Mouse (Mus musculus): ENCODE results near the gene Atxn7l1. TPM values are rescaled to one million over a fixed set of nuclear protein-coding genes. Genes with fewer than 3 reads are reported as not detected.
A peak's percentile ranks its signal among the peaks of the same experiment; 100 is the strongest.

Gene Atxn7l1
- polyA plus RNA-seq, 1 experiment from 2014 or later, result 11.8 TPM

- Histone ChIP-seq H3K27me3 (no peaks in the 10 kb centered on the region), H3K4me1 (peaks cover 25% of the 10 kb centered on the region), H3K27ac (no peak overlapping the region), H3K4me2 (no peak overlapping the region), H3K9ac (no peak overlapping the region), H3K9me3 (no peaks in the 10 kb centered on the region), H3K36me3 (no peaks in the 10 kb centered on the region), H3K4me3 (no peak overlapping the region)
- 89% methylated on average over 7 of the region's 7 CpGs for WGBS
- ATAC-seq (ENCODE audit: borderline replicate concordance, extremely low read depth, low FRiP score, low TSS enrichment), result no peak
These were observed 42.6 kb downstream of the Atxn7l1 start for GRCm38 (mm10) chr12:33190133-33190532.

- Histone ChIP-seq H3K4me1 (peaks cover 25% of the 10 kb centered on the region), H3K9ac (no peak overlapping the region), H3K27me3 (no peaks in the 10 kb centered on the region), H3K9me3 (no peaks in the 10 kb centered on the region), H3K36me3 (no peaks in the 10 kb centered on the region), H3K4me2 (no peak overlapping the region), H3K4me3 (no peak overlapping the region), H3K27ac (no peak overlapping the region)
- 77% methylated on average over 6 of the region's 6 CpGs for WGBS
- no peak for ATAC-seq (ENCODE audit: borderline replicate concordance, extremely low read depth, low FRiP score, low TSS enrichment)
These were observed 43.1 kb downstream of the Atxn7l1 start for GRCm38 (mm10) chr12:33190633-33191032.

GRCm38 (mm10) chr12:33193408-33193901 lies 46.0 kb downstream of the Atxn7l1 start:
- H3K9me3 ChIP-seq, result no peaks in the 10 kb centered on the region
- H3K4me3 ChIP-seq, result no peak overlapping the region
- no peaks in the 10 kb centered on the region for H3K36me3 ChIP-seq
- ATAC-seq (ENCODE audit: borderline replicate concordance, extremely low read depth, low FRiP score, low TSS enrichment), result peak; percentile 83
- peaks cover 24% of the 10 kb centered on the region for H3K4me1 ChIP-seq
- 34% methylated on average over 11 of the region's 11 CpGs for WGBS
- no peak overlapping the region for H3K4me2 ChIP-seq
- peak overlapping the region; percentile 41 for H3K27ac ChIP-seq
- no peak overlapping the region for H3K9ac ChIP-seq
- H3K27me3 ChIP-seq, result no peaks in the 10 kb centered on the region

GRCm38 (mm10) chr12:33195175-33195574 lies 47.7 kb downstream of the Atxn7l1 start:
- H3K9ac ChIP-seq, result no peak overlapping the region
- H3K36me3 ChIP-seq, result no peaks in the 10 kb centered on the region
- H3K9me3 ChIP-seq, result no peaks in the 10 kb centered on the region
- H3K27ac ChIP-seq, result no peak overlapping the region
- H3K27me3 ChIP-seq, result no peaks in the 10 kb centered on the region
- no peak overlapping the region for H3K4me2 ChIP-seq
- H3K4me1 ChIP-seq, result peaks cover 24% of the 10 kb centered on the region
- ATAC-seq (ENCODE audit: borderline replicate concordance, extremely low read depth, low FRiP score, low TSS enrichment), result no peak
- WGBS, result 40% methylated on average over 8 of the region's 8 CpGs
- H3K4me3 ChIP-seq, result no peak overlapping the region

- 69% methylated on average over 6 of the region's 6 CpGs for WGBS
These were observed 49.8 kb downstream of the Atxn7l1 start for GRCm38 (mm10) chr12:33197287-33197686.

GRCm38 (mm10) chr12:33197746-33198145 lies 50.3 kb downstream of the Atxn7l1 start:
- H3K9me3 ChIP-seq, result no peaks in the 10 kb centered on the region
- H3K27ac ChIP-seq, result no peak overlapping the region
- no peak overlapping the region for H3K4me2 ChIP-seq
- peaks cover 29% of the 10 kb centered on the region for H3K4me1 ChIP-seq
- H3K9ac ChIP-seq, result no peak overlapping the region
- H3K36me3 ChIP-seq, result no peaks in the 10 kb centered on the region
- 77% methylated on average over 6 of the region's 6 CpGs for WGBS
- no peaks in the 10 kb centered on the region for H3K27me3 ChIP-seq
- ATAC-seq (ENCODE audit: borderline replicate concordance, extremely low read depth, low FRiP score, low TSS enrichment), result no peak
- H3K4me3 ChIP-seq, result no peak overlapping the region

More at GRCm38 (mm10) chr12:33197287-33197686, 49.8 kb downstream of the Atxn7l1 start:
- no peaks in the 10 kb centered on the region for H3K27me3 ChIP-seq
- H3K4me1 ChIP-seq, result peaks cover 24% of the 10 kb centered on the region
- H3K4me2 ChIP-seq, result no peak overlapping the region
- ATAC-seq (ENCODE audit: borderline replicate concordance, extremely low read depth, low FRiP score, low TSS enrichment), result no peak
- H3K36me3 ChIP-seq, result no peaks in the 10 kb centered on the region
- H3K4me3 ChIP-seq, result no peak overlapping the region
- H3K9ac ChIP-seq, result no peak overlapping the region
- no peak overlapping the region for H3K27ac ChIP-seq
- H3K9me3 ChIP-seq, result no peaks in the 10 kb centered on the region

DNA sequence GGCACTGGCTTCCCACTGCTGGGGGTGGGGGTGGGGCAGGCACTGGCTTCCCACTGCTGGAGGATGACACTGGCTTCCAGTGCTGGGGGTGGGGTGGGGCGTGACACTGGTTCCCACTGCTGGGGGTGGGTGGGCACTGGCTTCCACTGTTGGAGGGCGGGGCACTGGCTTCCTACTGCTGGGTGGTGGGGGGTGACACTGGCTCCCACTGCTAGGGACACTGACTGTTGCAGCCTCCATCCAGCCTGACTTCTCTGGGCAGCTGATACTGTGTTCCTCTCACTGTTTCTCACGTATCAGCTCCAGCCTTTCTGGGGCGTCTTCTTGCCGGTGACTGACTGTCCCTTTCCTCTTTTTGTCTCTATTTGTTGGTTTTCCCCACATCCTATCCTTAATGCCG lies 53.6 kb downstream of the Atxn7l1 start:
- peaks cover 8% of the 10 kb centered on the region; the same call in 1 of the 2 replicates for H3K4me1 ChIP-seq
- ATAC-seq (ENCODE audit: borderline replicate concordance, extremely low read depth, low FRiP score, low TSS enrichment), result no peak
- H3K9ac ChIP-seq, result no peak overlapping the region
- H3K27me3 ChIP-seq, result no peaks in the 10 kb centered on the region
- H3K27ac ChIP-seq, result no peak overlapping the region
- H3K36me3 ChIP-seq, result no peaks in the 10 kb centered on the region
- 87% methylated on average over 6 of the region's 6 CpGs for WGBS
- H3K4me2 ChIP-seq, result no peak overlapping the region
- no peaks in the 10 kb centered on the region for H3K9me3 ChIP-seq
- H3K4me3 ChIP-seq, result no peak overlapping the region

- 63% methylated on average over 7 of the region's 7 CpGs for WGBS
- Histone ChIP-seq H3K4me2 (no peak overlapping the region), H3K4me3 (no peak overlapping the region), H3K4me1 (peaks cover 8% of the 10 kb centered on the region; the same call in 1 of the 2 replicates), H3K36me3 (no peaks in the 10 kb centered on the region), H3K9ac (no peak overlapping the region), H3K9me3 (no peaks in the 10 kb centered on the region), H3K27me3 (no peaks in the 10 kb centered on the region), H3K27ac (no peak overlapping the region)
- no peak for ATAC-seq (ENCODE audit: borderline replicate concordance, extremely low read depth, low FRiP score, low TSS enrichment)
These were observed 54.2 kb downstream of the Atxn7l1 start for GRCm38 (mm10) chr12:33201491-33202210.

DNA sequence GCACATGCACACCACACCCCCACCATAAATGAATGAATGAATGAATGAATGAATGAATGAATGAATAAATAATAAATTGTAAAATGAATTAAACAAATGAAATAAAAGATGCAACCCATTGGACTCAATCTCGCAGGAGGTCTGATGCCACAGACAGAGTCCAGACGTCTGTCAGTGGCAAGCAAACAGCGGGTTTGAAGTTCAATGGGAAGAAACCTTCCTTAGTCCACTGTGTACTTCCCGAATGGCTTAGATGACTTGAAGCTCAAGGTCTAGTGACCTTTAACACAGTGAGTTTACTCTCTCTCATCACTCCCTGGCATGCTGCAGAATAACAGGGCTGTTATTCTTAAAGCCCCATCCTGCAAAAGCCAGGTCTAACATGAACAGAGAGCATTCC lies 57.8 kb downstream of the Atxn7l1 start:
- WGBS, result 84% methylated on average over 4 of the region's 4 CpGs
- Histone ChIP-seq H3K9me3 (no peaks in the 10 kb centered on the region), H3K4me1 (peaks cover 5% of the 10 kb centered on the region; the same call in 1 of the 2 replicates), H3K4me2 (no peak overlapping the region), H3K27ac (no peak overlapping the region), H3K9ac (no peak overlapping the region), H3K36me3 (no peaks in the 10 kb centered on the region), H3K4me3 (no peak overlapping the region), H3K27me3 (no peaks in the 10 kb centered on the region)
- ATAC-seq (ENCODE audit: borderline replicate concordance, extremely low read depth, low FRiP score, low TSS enrichment), result no peak

DNA sequence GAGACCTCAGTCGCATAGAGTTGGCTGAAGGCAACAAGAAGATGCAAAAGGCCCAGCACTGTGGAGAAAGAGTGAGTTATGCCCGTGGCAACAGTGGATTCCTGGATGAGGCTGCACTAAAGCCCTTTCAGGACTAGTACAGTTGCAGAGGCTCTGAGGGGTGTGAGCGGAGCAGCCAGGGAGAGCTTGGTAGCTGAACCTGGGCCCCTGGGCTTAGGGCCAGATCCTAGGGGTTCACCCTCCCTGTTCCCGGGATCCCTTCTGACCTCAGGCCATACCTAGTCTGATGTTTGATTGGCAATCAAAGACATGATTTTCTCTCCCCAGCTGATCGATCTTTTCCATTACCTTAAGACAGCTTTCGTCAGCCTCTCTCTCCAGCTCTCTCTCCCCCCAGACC lies 58.8 kb downstream of the Atxn7l1 start:
- no peaks in the 10 kb centered on the region for H3K27me3 ChIP-seq
- WGBS, result 81% methylated on average over 6 of the region's 6 CpGs
- no peak overlapping the region for H3K4me3 ChIP-seq
- no peaks in the 10 kb centered on the region for H3K36me3 ChIP-seq
- no peak for ATAC-seq (ENCODE audit: borderline replicate concordance, extremely low read depth, low FRiP score, low TSS enrichment)
- H3K4me2 ChIP-seq, result no peak overlapping the region
- peaks cover 5% of the 10 kb centered on the region; the same call in 1 of the 2 replicates for H3K4me1 ChIP-seq
- H3K27ac ChIP-seq, result no peak overlapping the region
- H3K9me3 ChIP-seq, result no peaks in the 10 kb centered on the region
- H3K9ac ChIP-seq, result no peak overlapping the region

DNA sequence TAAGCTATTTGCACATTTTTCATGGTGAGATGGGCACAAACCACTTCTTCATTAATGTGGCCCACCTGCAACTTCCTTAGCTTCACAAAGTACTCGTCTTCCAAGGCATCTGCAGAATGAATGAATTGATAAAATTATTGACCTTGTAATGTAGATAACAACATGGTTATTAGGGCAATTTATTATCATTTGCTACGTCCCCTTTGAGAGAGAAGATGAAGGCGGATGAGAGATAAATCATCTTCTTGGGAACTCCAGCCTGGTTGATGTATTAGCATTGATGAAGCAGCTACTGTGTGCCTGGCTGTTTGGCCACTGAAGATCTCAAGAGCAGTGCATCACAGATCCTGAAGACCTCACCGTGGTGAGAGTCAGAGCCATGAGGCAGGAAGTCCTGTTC lies 63.4 kb downstream of the Atxn7l1 start:
- H3K4me3 ChIP-seq, result no peak overlapping the region
- no peak for ATAC-seq (ENCODE audit: borderline replicate concordance, extremely low read depth, low FRiP score, low TSS enrichment)

DNA sequence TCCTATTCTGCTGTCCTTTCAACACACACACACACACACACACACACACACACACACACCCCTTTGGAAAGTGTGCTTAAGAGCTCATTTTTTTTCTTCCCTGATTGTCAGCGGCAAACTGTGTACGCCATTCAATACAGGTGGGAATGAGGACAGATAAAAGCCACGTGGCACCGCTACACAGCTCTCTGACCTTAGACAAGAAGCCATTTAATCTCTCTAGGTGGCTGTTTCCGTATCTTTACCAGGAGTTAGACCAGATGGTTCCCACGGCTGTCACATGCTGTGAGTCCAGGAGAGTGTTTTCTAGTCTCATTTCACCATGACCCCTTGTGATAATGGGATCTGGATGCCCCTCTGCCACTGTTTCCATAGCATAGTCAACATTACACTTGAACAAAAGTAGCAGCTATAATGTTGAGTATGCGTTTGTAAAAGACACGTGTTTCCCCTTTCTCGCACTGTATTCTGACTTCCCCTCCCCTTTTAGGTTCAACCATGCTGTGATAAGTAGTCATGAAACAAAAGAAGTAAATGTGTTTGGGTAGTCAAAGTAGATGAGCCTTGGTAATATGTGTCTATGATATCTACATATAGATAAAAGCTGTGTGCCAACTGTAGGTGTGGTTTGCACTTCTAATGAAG lies 70.8 kb downstream of the Atxn7l1 start:
- Histone ChIP-seq H3K4me3 (no peak overlapping the region), H3K4me1 (peaks cover 19% of the 10 kb centered on the region), H3K36me3 (no peaks in the 10 kb centered on the region), H3K27me3 (no peaks in the 10 kb centered on the region), H3K9ac (no peak overlapping the region), H3K9me3 (no peaks in the 10 kb centered on the region), H3K4me2 (no peak overlapping the region), H3K27ac (no peak overlapping the region)
- 76% methylated on average over 9 of the region's 9 CpGs for WGBS
- ATAC-seq (ENCODE audit: borderline replicate concordance, extremely low read depth, low FRiP score, low TSS enrichment), result no peak

More for the DNA sequence above, 63.4 kb downstream of the Atxn7l1 start:
- Histone ChIP-seq H3K27ac (no peak overlapping the region), H3K36me3 (no peaks in the 10 kb centered on the region), H3K4me2 (no peak overlapping the region), H3K4me1 (no peaks in the 10 kb centered on the region), H3K27me3 (no peaks in the 10 kb centered on the region), H3K9ac (no peak overlapping the region), H3K9me3 (no peaks in the 10 kb centered on the region)
- 67% methylated on average over 4 of the region's 4 CpGs for WGBS
